Mouse (Mus musculus) neutrophil, adult 5-6 weeks (primary cell): ENCODE measurements at regions not wholly inside any gene's neighbourhood (a gene's known extent, or its start where the extent isn't known, plus 50 kb on each side); places are given as distances from the start of the nearest gene placed in this dataset.

Source experiments
- ATAC-seq: fragments of 151-379, 151-347 bp; 2 replicates; pipeline ENCODE4 v1.8.0; 2017; ENCODE audit warnings: mild to moderate bottlenecking, moderate TSS enrichment; ENCODE audit not compliant: insufficient number of reproducible peaks, poor library complexity, low FRiP score, severe bottlenecking; ENCODE audit errors: extremely low read depth

DNA sequence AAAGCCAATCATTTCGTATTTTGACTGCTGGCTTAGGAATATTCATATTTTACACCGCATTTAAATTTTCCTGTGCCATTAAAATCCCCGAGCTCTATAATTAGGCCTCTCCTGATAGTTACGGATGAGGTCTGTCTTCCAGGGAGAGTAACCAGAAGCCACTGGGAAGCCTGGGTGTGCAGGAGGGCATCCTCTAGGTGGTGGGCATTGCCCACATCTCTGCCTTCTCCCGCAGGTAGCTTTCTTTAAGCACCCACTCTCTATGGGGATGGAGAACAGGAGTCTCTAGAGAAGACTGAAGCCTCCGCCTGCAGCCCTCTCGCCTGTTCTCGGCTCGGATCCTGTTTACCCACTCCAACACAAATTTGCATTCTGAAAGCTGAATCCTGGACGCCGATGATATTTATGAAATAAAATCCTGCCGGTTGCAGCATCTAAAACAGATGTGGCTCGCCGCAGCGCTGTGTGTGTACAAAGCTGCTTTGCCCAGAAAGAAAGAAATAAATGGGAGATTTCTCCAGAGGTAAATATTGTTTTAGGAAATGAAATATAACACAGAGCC is 168.3 kb upstream of the Tshz3 start:
- no peak for ATAC-seq

DNA sequence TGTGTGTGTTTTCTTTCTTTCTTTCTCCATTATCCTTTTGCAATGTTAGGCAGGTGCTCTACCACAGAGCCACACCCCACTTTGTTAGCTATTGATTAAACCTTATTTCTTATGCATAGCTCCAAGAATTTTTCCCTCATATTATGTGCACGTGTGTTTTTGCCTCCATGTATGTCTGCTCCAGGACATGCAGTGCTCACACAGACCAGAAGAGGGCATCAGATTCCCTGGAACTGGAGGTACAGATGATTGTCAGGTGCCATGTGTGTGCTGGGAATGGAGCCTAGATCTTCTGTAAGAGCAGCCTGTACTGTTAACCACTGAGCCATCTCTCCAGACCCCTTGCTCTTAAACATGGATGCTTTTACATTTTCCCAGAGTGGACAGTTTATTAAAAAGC is 166.4 kb upstream of the Tshz3 start:
- no peak for ATAC-seq

DNA sequence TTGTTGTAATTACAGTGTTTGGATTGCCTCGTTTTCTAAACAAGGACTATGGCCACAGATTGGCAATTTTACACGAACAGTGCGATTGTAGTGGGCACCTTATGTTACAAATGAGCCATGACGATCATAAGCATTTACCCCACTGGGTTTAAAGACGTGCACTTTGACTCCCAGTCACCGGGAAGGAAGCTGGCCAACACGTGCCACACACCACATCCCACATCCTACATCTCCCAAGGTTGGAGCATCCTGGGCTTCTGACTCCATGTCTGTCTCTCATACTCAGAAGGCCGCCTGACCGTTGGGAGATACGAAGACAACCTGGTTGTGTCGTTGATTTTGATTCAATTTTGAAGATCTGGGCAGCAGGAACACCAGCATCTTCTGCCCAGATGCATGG is 159.8 kb upstream of the Tshz3 start:
- ATAC-seq = no peak

DNA sequence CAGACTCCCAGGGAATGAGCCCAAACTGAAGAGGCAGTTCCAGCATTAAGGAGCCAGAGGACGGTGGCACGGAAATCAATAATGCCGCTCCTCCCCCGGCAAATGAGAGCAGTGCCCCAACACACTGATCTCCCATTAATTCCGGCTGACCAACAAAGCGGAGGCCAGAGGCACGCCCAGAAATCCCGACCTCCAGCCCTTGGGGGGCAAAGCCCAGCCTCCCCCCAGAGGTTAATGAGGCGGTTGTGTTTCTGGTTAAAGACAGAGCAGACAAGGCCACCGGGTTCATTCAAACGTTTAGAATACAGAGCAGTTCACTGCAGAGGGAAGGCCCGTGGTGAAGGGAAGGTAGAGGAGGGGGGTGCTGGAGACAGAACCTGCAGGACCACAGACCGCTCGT is 149.9 kb upstream of the Tshz3 start:
- ATAC-seq = no peak

DNA sequence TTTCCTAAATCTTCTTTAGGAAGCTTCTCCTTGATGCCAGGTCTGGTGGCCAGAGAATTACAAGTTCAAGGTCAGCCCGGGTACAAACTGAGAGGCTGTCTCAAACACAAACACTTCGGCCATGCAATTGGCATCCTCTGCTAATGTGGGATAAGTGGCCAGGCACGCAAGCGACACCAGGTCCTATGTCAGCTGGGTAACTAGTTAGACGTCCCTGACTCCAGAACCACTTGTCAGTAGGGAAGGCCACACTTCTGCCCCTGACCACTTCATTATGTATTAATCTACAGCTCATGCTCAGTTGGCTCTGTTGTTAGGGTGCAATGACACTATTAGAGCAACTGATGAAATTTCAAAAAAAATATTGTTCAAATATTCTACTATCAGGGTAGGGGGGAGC is 149.5 kb upstream of the Tshz3 start:
- ATAC-seq = no peak

DNA sequence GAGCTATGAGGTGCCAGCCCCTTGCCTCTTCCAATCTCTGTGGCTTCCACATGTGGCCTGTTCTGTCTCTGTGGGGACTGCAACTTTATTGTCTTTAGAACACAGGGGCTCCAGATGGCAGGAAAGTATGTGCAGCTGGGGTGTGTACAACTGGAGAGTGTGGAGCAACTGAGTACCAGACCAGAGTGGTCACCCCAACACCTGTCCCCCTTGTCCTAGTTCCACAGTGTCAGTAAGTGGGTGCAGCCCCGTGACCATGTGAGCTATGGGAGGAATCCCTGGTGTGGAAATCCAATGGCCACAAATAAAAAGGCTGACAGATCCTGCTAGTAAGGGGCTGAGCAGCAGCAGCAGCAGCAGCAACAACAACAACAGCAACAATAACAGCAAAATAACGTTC is 126.9 kb upstream of the Tshz3 start:
- no peak for ATAC-seq

DNA sequence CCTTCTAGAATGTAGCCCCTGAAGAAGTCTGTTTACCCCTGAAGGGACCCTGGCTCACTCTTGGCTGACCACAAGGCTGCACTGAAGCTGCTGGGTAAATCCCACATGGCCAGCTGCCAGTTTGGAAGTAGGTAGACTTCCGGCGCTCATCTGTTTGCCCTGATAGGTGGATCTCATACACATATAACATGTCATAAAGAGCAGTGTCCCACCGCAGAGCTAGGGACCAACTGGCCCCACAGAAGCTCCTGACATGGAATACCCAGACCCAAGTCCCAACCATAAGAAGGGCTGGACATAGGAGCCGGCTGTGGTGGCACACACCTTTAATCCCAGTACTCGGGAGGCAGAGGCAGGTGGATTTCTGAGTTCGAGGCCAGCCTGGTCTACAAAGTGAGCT is 115.8 kb upstream of the Tshz3 start:
- ATAC-seq = no peak

DNA sequence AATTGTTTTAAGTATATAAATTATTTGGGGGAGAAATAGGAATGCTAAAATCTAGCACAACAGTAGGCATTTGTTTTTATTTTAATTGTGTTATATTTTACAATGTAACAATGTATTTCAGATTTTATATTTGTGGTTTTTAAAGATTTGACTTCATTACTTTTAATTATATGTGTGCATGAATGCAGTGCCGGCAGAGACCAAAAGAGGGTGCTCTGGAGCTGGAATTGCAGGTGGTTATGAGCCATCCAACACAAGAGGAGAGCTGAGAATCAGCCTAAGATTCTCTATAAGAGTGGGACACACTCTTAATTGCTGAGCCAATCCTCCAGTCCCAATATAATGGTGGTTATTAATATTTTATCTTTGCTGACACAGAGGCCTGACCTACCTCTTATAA is 112.9 kb upstream of the Tshz3 start:
- ATAC-seq = no peak

DNA sequence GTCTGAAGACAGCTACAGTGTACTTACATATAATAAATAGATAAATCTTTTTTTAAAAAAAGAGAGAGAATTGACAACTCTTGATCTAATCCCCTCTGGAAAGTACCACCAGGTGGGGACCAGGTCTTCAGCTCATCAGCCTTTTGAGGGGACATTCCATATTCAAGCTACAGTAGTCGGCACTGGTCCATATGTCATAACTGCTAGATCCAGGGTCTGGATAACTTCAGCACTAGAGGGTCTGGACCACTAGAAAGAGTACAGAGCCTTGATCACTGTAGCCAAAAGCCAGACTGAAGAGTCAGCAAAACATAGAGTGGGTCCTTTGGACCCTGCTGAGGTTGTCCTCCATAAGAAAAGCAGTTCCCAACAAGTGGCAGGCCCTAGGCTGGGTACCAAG is 106.4 kb upstream of the Tshz3 start:
- ATAC-seq = no peak

DNA sequence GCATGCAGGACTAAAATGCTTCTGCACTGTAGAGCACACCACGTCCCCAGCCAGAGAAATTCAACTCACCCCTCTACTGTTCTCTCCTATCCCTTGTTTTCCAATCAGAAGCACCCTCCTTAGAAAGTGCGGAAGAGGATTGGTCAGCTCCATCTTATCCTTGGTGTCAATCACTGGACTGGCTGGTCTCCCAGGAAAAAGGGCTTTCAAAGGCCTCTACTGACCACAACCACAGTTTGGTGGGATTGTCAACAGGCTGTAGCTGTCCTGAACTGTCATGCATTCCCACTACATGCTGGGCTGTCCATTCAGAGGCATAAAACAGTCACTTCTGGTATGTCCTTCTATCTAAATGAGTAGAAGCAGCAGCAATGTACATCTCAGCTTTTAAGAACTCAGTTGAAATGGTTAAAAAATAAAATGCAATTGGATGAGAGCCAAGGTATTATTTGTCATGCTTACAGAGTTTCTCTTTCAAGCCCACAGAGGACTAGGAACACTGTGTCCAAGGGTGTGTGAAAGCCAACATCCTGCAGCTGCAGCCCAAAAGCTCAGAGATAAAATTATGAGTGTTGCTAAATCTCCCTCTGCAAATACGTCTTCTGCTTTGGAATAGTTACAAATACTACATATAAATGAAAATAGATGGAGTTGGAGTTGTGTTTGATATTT is 101.2 kb upstream of the Tshz3 start:
- ATAC-seq = no peak

DNA sequence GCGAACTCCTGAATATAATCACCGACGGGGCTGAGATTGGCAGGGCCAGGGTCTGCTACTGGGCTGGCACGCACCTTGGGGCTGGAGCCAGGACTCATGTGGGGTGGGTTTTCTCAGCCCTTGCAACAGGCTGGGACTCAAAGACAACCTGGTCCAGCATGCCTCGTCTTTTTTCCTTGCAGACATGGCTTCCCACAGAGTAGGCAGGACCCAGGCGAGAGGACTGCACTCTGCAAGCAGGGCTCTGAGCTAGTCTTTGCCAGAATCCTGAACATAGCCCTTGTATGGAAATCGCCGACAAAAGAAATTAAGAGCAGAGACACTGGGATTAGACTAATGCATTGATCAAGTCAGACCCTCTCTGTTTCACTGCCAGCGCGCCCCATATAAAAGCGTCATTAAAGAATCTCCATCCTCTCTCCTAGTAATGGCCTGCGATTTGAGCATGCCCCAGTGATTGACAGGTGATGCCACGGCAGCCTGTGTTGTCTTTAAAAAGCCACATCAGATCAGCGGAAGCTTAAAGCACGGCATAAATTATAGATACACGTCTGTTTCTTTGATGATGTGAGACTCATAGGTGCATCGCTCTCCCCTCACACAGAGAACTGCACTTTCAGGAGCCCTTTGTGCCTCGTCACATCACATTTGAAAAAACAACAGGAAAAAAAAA is 92.8 kb upstream of the Tshz3 start:
- no peak for ATAC-seq

DNA sequence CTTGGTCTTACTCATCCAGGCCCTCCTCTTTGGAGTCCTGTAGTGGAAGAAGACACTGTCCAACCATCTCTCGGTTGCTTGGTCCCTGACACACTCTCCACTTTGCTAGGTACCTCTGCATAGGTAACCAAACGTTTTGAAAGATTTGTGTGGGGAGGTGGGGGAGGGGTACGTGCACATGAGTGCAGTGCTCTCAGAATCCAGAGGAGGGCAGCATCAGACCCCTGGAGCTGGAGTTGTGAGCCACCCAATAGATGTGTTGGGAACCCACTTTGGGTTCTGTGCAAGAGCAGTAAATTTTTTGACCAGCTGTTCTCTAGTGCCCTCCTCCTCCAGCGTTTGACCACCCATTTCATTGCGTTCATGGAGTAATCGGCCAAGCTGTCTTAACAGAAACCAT is 77.7 kb upstream of the Tshz3 start:
- no peak for ATAC-seq

DNA sequence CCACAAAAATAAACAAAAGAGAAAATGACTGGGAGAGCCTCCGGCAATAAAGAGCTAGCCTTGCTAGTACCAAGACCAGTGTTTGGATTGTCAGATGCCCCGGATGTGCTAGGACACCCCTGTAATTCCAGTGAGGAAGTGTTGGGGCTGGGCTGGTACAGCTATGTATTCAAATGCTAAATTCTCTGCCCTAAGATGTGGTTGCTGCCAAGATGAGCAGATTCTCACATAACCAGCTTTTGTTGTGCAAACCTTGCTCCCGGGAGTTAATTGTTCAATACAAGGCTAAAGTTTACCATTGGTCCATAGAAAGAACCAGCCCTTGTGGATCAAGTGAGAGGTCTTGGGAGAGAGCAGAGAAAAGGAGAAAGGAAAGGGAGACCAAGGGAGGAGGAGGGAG is 53.7 kb upstream of the Tshz3 start:
- no peak for ATAC-seq
